Comparison of ENCODE assay signal across 8 mouse cellular contexts in the genomic region with DNA sequence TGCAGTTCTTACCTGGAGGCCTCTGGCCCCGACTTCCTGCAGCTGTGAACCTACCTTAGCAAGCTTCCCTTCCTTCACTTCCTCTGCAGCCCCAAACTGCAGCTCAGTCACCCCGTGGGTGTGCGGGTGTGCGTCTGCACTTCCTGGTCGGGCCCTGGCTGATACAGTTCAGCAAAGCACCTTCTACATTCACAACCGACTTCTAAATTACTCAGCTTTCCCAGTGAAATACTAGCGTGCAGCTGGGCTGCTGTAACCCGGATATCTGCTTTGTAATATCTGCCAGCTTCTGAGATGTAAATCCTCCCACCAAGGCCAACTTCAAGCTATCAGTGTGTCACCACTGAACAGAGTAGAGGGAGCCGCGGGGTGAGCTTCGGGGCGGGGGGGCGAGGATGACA. TPM values are rescaled to one million over a fixed set of nuclear protein-coding genes. Genes with fewer than 3 reads are reported as not detected.
DNase-seq lines count a peak whose midpoint lies in the region; ATAC-seq and TF ChIP-seq lines count a peak whose summit lies in the region.

No protein-coding gene starts in this region.

- peaks cover 11% of the 10 kb centered on the region for H3K4me1 ChIP-seq in heart, embryonic 11.5 days (ENCODE audit: control insufficient read depth, insufficient read depth, low read length)
- H3K4me1 ChIP-seq in thymus, adult 2 months (replicated peaks; ENCODE audit: control insufficient read depth, insufficient read depth, low read length) = peaks cover 18% of the 10 kb centered on the region

- H3K4me3 ChIP-seq in heart, embryonic 11.5 days (ENCODE audit: low read depth, low read length) = no peak overlapping the region
- H3K4me3 ChIP-seq in thymus, adult 2 months (ENCODE audit: control insufficient read depth, insufficient read depth, low read length) = peak overlapping the region; percentile 18; the same call in 1 of the 2 replicates

- H3K4me2 ChIP-seq in heart, embryonic 11.5 days = no peak overlapping the region

- H3K9ac ChIP-seq in heart, embryonic 11.5 days (ENCODE audit: low read depth, low read length) = peak overlapping the region; percentile 11; the same call in 1 of the 2 replicates

- intact Hi-C loops in heart, postnatal 10 days (cut with DNase I) = loop anchor here (5.0 kb wide), 1 partner anchor 137 kb away; no protein-coding TSS in a partner anchor
- intact Hi-C loops in left cerebral cortex, postnatal 10 days (cut with DNase I) = no loop called here

- no peaks in the 10 kb centered on the region for H3K9me3 ChIP-seq in heart, embryonic 11.5 days (replicated peaks; ENCODE audit: control insufficient read depth, low read length)

- 0 out of 2 replicates have a peak, but pooled peaks have one; percentile 35 for TF ChIP-seq CTCF in thymus, adult 2 months (IDR thresholded peaks at IDR 0.05; ENCODE audit: borderline replicate concordance, control insufficient read depth, extremely low read depth, insufficient read depth, low read length, poor library complexity)

- H3K27me3 ChIP-seq in heart, embryonic 11.5 days (ENCODE audit: control insufficient read depth, insufficient read depth, low read length) = no peaks in the 10 kb centered on the region
- H3K27me3 ChIP-seq in thymus, adult 2 months (ENCODE audit: control insufficient read depth, insufficient read depth, low read length) = no peaks in the 10 kb centered on the region

- 0 out of 2 replicates have a peak overlapping the region, but pooled peaks have one; percentile 46 for H3K27ac ChIP-seq in heart, embryonic 11.5 days (ENCODE audit: low read depth, low read length)
- H3K27ac ChIP-seq in thymus, adult 2 months (ENCODE audit: control insufficient read depth, insufficient read depth, low read length) = peak overlapping the region; percentile 97

- peaks cover 14% of the 10 kb centered on the region for H3K36me3 ChIP-seq in heart, embryonic 11.5 days (ENCODE audit: control insufficient read depth, insufficient read depth, low read length)
- peaks cover 28% of the 10 kb centered on the region for H3K36me3 ChIP-seq in thymus, adult 2 months (ENCODE audit: control insufficient read depth, insufficient read depth, low read length)

- peak; percentile 66 for TF ChIP-seq POLR2A in thymus, adult 2 months (IDR thresholded peaks at IDR 0.05; ENCODE audit: control insufficient read depth, extremely low read depth, insufficient read depth, low read length, poor library complexity)

- ATAC-seq in heart, embryonic 11.5 days (replicated peaks; ENCODE audit: insufficient number of reproducible peaks, low FRiP score, low TSS enrichment) = no peak
- peak; percentile 88 for ATAC-seq in megakaryocyte, adult 5-6 weeks (ENCODE audit: poor library complexity, severe bottlenecking)

- WGBS in heart, embryonic 11.5 days (ENCODE audit: insufficient replicate concordance) = 77% methylated on average over 13 of the region's 13 CpGs
- 12% methylated on average over 13 of the region's 13 CpGs for WGBS in thymus, adult 2 months

- DNase-seq in heart, adult 9 months (ENCODE audit: low spot score in 2 of 2) = no peak
- peak; percentile 71 to 85 for DNase-seq in adrenal gland, adult (ENCODE audit: inconsistent age in 2 of 2, low spot score in 1 of 2)
- DNase-seq in heart, postnatal 10 days = peak; percentile 31 to 39
- DNase-seq in thymus, adult 2 months = peak; percentile 83
- DNase-seq in right cerebral cortex, postnatal 25 days = no peak
- DNase-seq in left cerebral cortex, postnatal 10 days (ENCODE audit: extremely low spot score in 1 of 2, low spot score in 2 of 2) = no peak

RNA-seq across cellular contexts. Expression of a gene that starts 11.2 kb away (rescaled TPM):
- 21.6 and 24.2 TPM in 2 replicates for polyA plus RNA-seq in heart, embryonic 11.5 days (2014; fragmentation: Nextera tagmentation; extraction: Ambion mirVana)
- total RNA-seq in heart, postnatal 10 days (2021) = 10 to 100 TPM in 1 of 2 experiments, 1 to 10 TPM in 1; 7.9 to 10.6 TPM
- 5.8 and 6.0 TPM in 2 replicates for total RNA-seq in megakaryocyte, adult 5-6 weeks (2015)
- 6.4 and 9.7 TPM in 2 replicates for total RNA-seq in megakaryocyte, adult 5-6 weeks (2017)
- polyA plus RNA-seq in thymus, adult 2 months (2012; rRNA removed) = 27.2 and 31.3 TPM in 2 replicates
- 10 to 100 TPM; 25.4 to 28.3 TPM for total RNA-seq in left cerebral cortex, postnatal 10 days (2021)

RNA-seq across cellular contexts. Expression of a gene that starts 15.0 kb away (rescaled TPM):
- 4.7 and 4.9 TPM in 2 replicates for polyA plus RNA-seq in heart, embryonic 11.5 days (2014; fragmentation: Nextera tagmentation; extraction: Ambion mirVana)
- 1 to 10 TPM; 2.1 to 6.4 TPM for total RNA-seq in heart, postnatal 10 days (2021)
- 6.1 and 9.2 TPM in 2 replicates for total RNA-seq in megakaryocyte, adult 5-6 weeks (2015)
- 0.59 and 1.3 TPM in 2 replicates for total RNA-seq in megakaryocyte, adult 5-6 weeks (2017)
- polyA plus RNA-seq in thymus, adult 2 months (2012; rRNA removed) = 20.1 and 24.5 TPM in 2 replicates
- total RNA-seq in left cerebral cortex, postnatal 10 days (2021) = 1 to 10 TPM; 7.6 to 7.8 TPM

RNA-seq across cellular contexts. Expression of a gene that starts 29.1 kb away (rescaled TPM):
- polyA plus RNA-seq in heart, embryonic 11.5 days (2014; fragmentation: Nextera tagmentation; extraction: Ambion mirVana) = 1.8 and 2.3 TPM in 2 replicates
- 1 to 10 TPM; 8.0 to 9.6 TPM for total RNA-seq in heart, postnatal 10 days (2021)
- 1.6 and 2.0 TPM in 2 replicates for total RNA-seq in megakaryocyte, adult 5-6 weeks (2015)
- 1.5 and 2.9 TPM in 2 replicates for total RNA-seq in megakaryocyte, adult 5-6 weeks (2017)
- 25.5 and 26.2 TPM in 2 replicates for polyA plus RNA-seq in thymus, adult 2 months (2012; rRNA removed)
- total RNA-seq in left cerebral cortex, postnatal 10 days (2021) = 10 to 100 TPM; 12.5 to 14.2 TPM

RNA-seq across cellular contexts. Expression of a gene that starts 57.7 kb away (rescaled TPM):
- polyA plus RNA-seq in heart, embryonic 11.5 days (2014; fragmentation: Nextera tagmentation; extraction: Ambion mirVana) = 135 and 186 TPM in 2 replicates
- 10 to 100 TPM; 70.2 to 75.0 TPM for total RNA-seq in heart, postnatal 10 days (2021)
- 139 and 169 TPM in 2 replicates for total RNA-seq in megakaryocyte, adult 5-6 weeks (2015)
- total RNA-seq in megakaryocyte, adult 5-6 weeks (2017) = 344 and 355 TPM in 2 replicates
- polyA plus RNA-seq in thymus, adult 2 months (2012; rRNA removed) = 92.1 and 107 TPM in 2 replicates
- 10 to 100 TPM; 57.5 to 61.8 TPM for total RNA-seq in left cerebral cortex, postnatal 10 days (2021)

Comparison
In these comparisons a context has a peak if more than half of its experiments do, and no peak if none do; other contexts are left out.
1. DNase-seq: peak in adrenal gland, adult (2 of 2), heart, postnatal 10 days (2 of 2) and thymus, adult 2 months (single experiment); none in heart, adult 9 months (0 of 2), right cerebral cortex, postnatal 25 days (single experiment) and left cerebral cortex, postnatal 10 days (0 of 2).